Mouse (Mus musculus): ENCODE measurements around the gene Ikzf3.

DNA sequence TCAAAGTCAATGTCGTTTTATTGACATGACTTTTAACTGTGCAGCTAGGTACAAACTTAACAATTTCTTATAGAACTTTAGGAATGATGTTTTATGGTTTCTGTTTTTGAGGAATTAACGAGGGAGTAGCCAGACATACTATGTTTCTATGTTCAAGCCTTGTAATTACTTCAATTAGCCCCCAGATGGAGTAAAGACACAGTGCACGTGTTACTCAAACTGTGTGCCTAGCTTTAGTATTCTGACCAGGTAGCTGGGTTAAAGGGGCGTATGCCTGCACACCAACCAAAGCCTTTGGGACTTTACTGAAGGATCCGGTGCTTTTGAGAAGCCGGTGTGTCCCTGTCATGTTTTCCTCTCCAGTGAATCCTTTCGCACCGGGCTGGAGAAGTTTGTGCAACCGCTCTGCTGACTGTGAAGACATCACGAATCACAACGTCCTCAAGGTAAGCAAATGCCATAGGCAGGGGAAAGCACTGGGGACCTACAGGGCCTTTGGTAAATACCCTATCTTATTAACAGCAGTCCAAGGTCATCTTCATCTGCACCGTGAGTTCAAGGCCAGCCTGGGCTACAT lies 9.4 kb upstream of the Ikzf3 start:
- TF ChIP-seq POLR2A (IDR thresholded peaks at IDR 0.05; ENCODE audit: low read depth, low read length) (no peak), CTCF (IDR thresholded peaks at IDR 0.05; ENCODE audit: extremely low read depth, insufficient read depth, insufficient read length, insufficient replicate concordance) (no peak)

Measured in spleen, adult 2 months (tissue).